Mouse (Mus musculus) lung, adult 2 months (tissue): ENCODE results near the gene Cdh16.

Experiments
- CTCF ChIP-seq: fragments of 200-500 bp; IDR thresholded peaks from 2 replicates; pipeline ENCODE4 v1.5.1; 2011; ENCODE audit warnings: mild to moderate bottlenecking, low read length, control low read depth; ENCODE audit not compliant: insufficient read depth
- POLR2A ChIP-seq: fragments of 200-500 bp; IDR thresholded peaks from 2 replicates; pipeline ENCODE4 v1.6.1; 2011; ENCODE audit warnings: low read depth, mild to moderate bottlenecking, control low read depth, low read length, borderline replicate concordance; ENCODE audit errors: extremely low read depth

DNA sequence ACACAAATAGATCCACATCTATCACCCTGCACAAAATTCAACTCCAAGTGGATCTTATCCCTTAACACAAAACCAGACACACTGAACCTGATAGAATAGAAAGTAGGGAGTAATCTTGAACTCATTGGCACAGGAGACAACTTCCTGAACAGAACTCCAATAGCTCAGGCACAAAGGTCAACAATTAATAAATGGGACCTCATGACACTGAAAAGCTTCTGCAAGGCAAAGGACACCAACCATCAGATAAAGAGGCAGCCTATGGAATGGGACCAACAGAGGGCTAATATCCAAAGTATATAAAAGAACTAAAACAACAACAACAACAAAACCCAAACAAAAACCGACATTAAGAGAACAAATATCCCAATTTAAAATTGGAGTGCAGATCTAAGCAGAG lies 39.7 kb downstream of the Cdh16 start:
- TF ChIP-seq POLR2A, result no peak
- no peak for TF ChIP-seq CTCF
